ENCODE assay signal across 11 mouse cellular contexts in the genomic region with DNA sequence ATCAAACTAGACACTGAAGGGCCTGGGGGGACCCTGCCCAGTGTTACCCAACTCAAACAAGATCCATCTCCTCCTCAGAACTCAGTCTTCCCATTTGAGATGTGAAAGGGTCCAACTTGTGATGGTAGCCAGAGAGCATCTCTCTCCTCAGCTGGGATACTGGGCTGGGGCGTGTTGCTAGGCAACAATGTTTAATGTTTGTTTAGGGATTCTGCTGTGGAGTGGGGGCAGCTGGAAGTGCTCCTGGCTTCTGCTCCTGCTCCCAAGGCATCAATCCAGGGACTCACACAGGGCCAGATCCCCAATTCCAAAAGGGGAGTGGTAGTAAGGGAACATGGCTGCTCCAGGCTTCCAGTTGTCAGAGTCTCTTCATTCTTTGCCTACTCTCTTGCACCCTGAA.
A peak's percentile ranks its signal among the peaks of the same experiment; 100 is the strongest.
DNase-seq lines count a peak whose midpoint lies in the region.
"Had no signal": no experiment of that assay in that cellular context is flagged by ENCODE, and none has a peak within 500 bp of the region (broad histone marks: within the 10 kb centered on the region; RNA-seq: fewer than 3 reads in every experiment).

No protein-coding gene starts in this region.

- DNase-seq in kidney, postnatal 4 days, result peak; percentile 22 to 44
- no peak for DNase-seq in kidney, adult 18-20 months
- peak; percentile 15 for DNase-seq in urinary bladder, postnatal 14 days (ENCODE audit: low spot score)
- no peak for DNase-seq in urinary bladder, postnatal 25 days (ENCODE audit: low spot score)
- peak; percentile 25 to 37 for DNase-seq in layer of hippocampus, adult 8-10 months (ENCODE audit: low spot score in 2 of 2)
- DNase-seq in adrenal gland, postnatal 4 days (ENCODE audit: low spot score in 2 of 2), result no peak
- DNase-seq in adipocyte (ENCODE audit: low spot score), result no peak
- DNase-seq: cerebellum, postnatal 14 days; liver, postnatal 0 days; right cerebral cortex, postnatal 4 days; thymus, postnatal 4 days had no signal

Comparison
In these comparisons a context has a peak if more than half of its experiments do, and no peak if none do; other contexts are left out.
1. DNase-seq: peak in kidney, postnatal 4 days (2 of 2), urinary bladder, postnatal 14 days (single experiment) and layer of hippocampus, adult 8-10 months (2 of 2); none in kidney, adult 18-20 months (single experiment), urinary bladder, postnatal 25 days (single experiment), adrenal gland, postnatal 4 days (0 of 2) and adipocyte (single experiment).